Mouse (Mus musculus): ENCODE results near the gene Olfr632. TPM values are rescaled to one million over a fixed set of nuclear protein-coding genes. Genes with fewer than 3 reads are reported as not detected.

Olfr632 gene
- total and polyA plus RNA-seq, 3 experiments: not detected

DNA sequence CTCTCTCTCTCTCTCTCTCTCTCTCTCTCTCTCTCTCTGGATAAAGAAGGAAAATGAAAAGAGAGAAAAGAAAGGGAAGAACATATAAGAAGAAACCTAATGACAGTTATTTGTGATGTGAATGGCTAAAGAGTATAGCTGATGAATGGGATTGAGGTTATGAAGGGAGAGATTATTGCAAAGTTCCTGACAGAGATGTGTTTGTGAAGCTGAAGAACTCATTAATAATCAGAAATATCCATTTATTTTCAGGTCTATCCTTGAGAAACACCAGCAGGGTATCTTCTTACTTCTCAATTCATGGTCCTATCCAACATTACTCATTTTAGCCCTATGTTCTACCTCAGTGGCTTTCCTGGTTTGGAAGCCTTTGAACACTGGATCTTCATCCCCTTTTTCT, 5.6 kb upstream of the Olfr632 start, which contains the start of gene Olfr631:
Olfr631 (plus strand) TSS at position 301 of the 400 bp plus-strand sequence.
- H3K4me1 ChIP-seq (ENCODE audit: control insufficient read depth in 1 of 2, insufficient read depth in 2 of 2): no peaks in the 10 kb centered on the region
- no peak within 1 kb of the TSS for H3K4me2 ChIP-seq (ENCODE audit: insufficient read depth, low read depth, poor library complexity, severe bottlenecking)
- no peak within 1 kb of the TSS for H3K27ac ChIP-seq (ENCODE audit: insufficient read depth, low read depth)
- H3K9ac ChIP-seq (ENCODE audit: insufficient read depth, low read depth): no peak within 1 kb of the TSS
- no peaks in the 10 kb centered on the region for H3K36me3 ChIP-seq (replicated peaks in 1 of 2; ENCODE audit: control insufficient read depth in 1 of 2, insufficient read depth in 1 of 2, low read length in 1 of 2)
- dilution Hi-C loops (cut with MboI; ENCODE audit: extremely low pct_ligation_motif_present, extremely low pct_unique_long_range_greater_than_20kb, low sequenced_read_pairs): no loop called here
- H3K4me3 ChIP-seq (replicated peaks in 1 of 3; ENCODE audit: low read depth in 2 of 3, low read length in 2 of 3, poor library complexity in 1 of 3): no peak within 1 kb of the TSS
- no peak for DNase-seq (ENCODE audit: extremely low read depth)
- in situ Hi-C loops (cut with MboI; ENCODE audit: low pct_ligation_motif_present, low pct_unique_long_range_greater_than_20kb, low sequenced_read_pairs): no loop called here
- H3K9me3 ChIP-seq (replicated peaks; ENCODE audit: low read length): no peaks in the 10 kb centered on the region
- no peaks in the 10 kb centered on the region for H3K27me3 ChIP-seq (replicated peaks)
- no peaks in the 10 kb centered on the region for H3K79me2 ChIP-seq (replicated peaks; ENCODE audit: control insufficient read depth, extremely low read depth, insufficient read depth, poor library complexity, severe bottlenecking)
- TF ChIP-seq CHD1 (IDR thresholded peaks at IDR 0.05; ENCODE audit: low read depth, low read length): no peak
- no peak for TF ChIP-seq ETS1 (conservative IDR thresholded peaks at IDR 0.05; ENCODE audit: low read depth, low read length)
- TF ChIP-seq ZKSCAN1 (IDR thresholded peaks at IDR 0.05; ENCODE audit: borderline replicate concordance, low read depth, low read length): no peak
- TF ChIP-seq CHD2 (IDR thresholded peaks at IDR 0.05; ENCODE audit: low read length): no peak
- no peak for TF ChIP-seq PAX5 (IDR thresholded peaks at IDR 0.05; ENCODE audit: low read length)
- TF ChIP-seq MAX (IDR thresholded peaks at IDR 0.05; ENCODE audit: low read length): no peak
- TF ChIP-seq RCOR1 (conservative IDR thresholded peaks at IDR 0.05; ENCODE audit: low read depth, low read length): no peak
- no peak for TF ChIP-seq TCF12 (IDR thresholded peaks at IDR 0.05; ENCODE audit: low read depth, low read length)
- TF ChIP-seq E2F4 (IDR thresholded peaks at IDR 0.05; ENCODE audit: insufficient replicate concordance, low read depth, low read length): no peak
- no peak for TF ChIP-seq SIN3A (IDR thresholded peaks at IDR 0.05; ENCODE audit: low read length)
- TF ChIP-seq MAFK (IDR thresholded peaks at IDR 0.05; ENCODE audit: insufficient replicate concordance, low read length): no peak
- TF ChIP-seq ELF1 (IDR thresholded peaks at IDR 0.05; ENCODE audit: low read depth, low read length): no peak
- no peak for TF ChIP-seq IRF4 (IDR thresholded peaks at IDR 0.05; ENCODE audit: low read depth, low read length)

GRCm38 (mm10) chr7:103942730-103943129, 8.6 kb downstream of the Olfr632 start:
- no peak overlapping the region for H3K9ac ChIP-seq (ENCODE audit: insufficient read depth, low read depth)
- H3K27ac ChIP-seq (ENCODE audit: insufficient read depth, low read depth): no peak overlapping the region
- peak; percentile 73 for DNase-seq (ENCODE audit: extremely low read depth)
- no peaks in the 10 kb centered on the region for H3K27me3 ChIP-seq (replicated peaks)
- no peaks in the 10 kb centered on the region for H3K4me1 ChIP-seq (ENCODE audit: control insufficient read depth in 1 of 2, insufficient read depth in 2 of 2)
- no peaks in the 10 kb centered on the region for H3K9me3 ChIP-seq (replicated peaks; ENCODE audit: low read length)
- dilution Hi-C loops (cut with MboI; ENCODE audit: extremely low pct_ligation_motif_present, extremely low pct_unique_long_range_greater_than_20kb, low sequenced_read_pairs) (no loop called here), in situ Hi-C loops (cut with MboI; ENCODE audit: low pct_ligation_motif_present, low pct_unique_long_range_greater_than_20kb, low sequenced_read_pairs) (no loop called here)
- H3K4me3 ChIP-seq (replicated peaks in 1 of 3; ENCODE audit: low read depth in 2 of 3, low read length in 2 of 3, poor library complexity in 1 of 3): no peak overlapping the region
- H3K36me3 ChIP-seq (replicated peaks in 1 of 2; ENCODE audit: control insufficient read depth in 1 of 2, insufficient read depth in 1 of 2, low read length in 1 of 2): no peaks in the 10 kb centered on the region
- TF ChIP-seq TCF12 (IDR thresholded peaks at IDR 0.05; ENCODE audit: low read depth, low read length) (no peak), CHD1 (IDR thresholded peaks at IDR 0.05; ENCODE audit: low read depth, low read length) (no peak), MEF2A (IDR thresholded peaks at IDR 0.05; ENCODE audit: borderline replicate concordance, low read depth, low read length) (no peak), CTCF (conservative IDR thresholded peaks at IDR 0.05 in 1 of 2, IDR thresholded peaks at IDR 0.05 in 1 of 2; ENCODE audit: low read depth in 2 of 2, low read length in 2 of 2) (peak; percentile 77 to 80), MAX (IDR thresholded peaks at IDR 0.05; ENCODE audit: low read length) (no peak), SMC3 (IDR thresholded peaks at IDR 0.05; ENCODE audit: low read depth, low read length) (peak; percentile 65), RAD21 (IDR thresholded peaks at IDR 0.05; ENCODE audit: low read depth, low read length) (peak; percentile 68)
- no peak overlapping the region for H3K4me2 ChIP-seq (ENCODE audit: insufficient read depth, low read depth, poor library complexity, severe bottlenecking)
- H3K79me2 ChIP-seq (replicated peaks; ENCODE audit: control insufficient read depth, extremely low read depth, insufficient read depth, poor library complexity, severe bottlenecking): no peaks in the 10 kb centered on the region
